Mouse (Mus musculus): Measurements from ENCODE around the gene Tcf7l1. TPM values are rescaled to one million over a fixed set of nuclear protein-coding genes. Genes with fewer than 3 reads are reported as not detected.

Gene Tcf7l1
- polyA plus RNA-seq, 1 experiment from 2014 or later, result 23.8 TPM

DNA sequence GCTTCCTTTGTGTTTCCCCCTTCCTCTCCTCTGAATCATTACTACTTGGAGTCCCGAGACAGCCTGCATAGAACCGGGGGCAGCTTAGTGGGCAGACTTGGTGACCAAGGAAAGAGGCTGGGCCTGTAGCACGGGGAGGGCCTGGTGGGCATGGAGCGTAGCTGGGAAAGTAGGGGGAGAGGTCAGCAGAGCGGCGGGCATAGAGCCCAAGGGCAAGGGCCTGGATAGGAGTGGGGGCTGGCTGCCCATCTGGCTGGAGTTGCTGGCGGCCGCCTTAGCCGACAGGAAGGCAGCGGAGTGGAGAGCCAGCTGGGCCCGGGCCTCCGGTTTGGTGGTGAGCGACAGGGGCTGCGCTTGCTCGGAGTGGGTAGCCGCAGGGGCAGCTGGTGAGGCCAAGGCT, 161.8 kb downstream of the Tcf7l1 start:
- peaks cover 39% of the 10 kb centered on the region for H3K36me3 ChIP-seq (ENCODE audit: insufficient read depth, low read length)
- peak overlapping the region; percentile 71 for H3K27ac ChIP-seq
- ATAC-seq (replicated peaks; ENCODE audit: low FRiP score, low read depth), result peak; percentile 88

DNA sequence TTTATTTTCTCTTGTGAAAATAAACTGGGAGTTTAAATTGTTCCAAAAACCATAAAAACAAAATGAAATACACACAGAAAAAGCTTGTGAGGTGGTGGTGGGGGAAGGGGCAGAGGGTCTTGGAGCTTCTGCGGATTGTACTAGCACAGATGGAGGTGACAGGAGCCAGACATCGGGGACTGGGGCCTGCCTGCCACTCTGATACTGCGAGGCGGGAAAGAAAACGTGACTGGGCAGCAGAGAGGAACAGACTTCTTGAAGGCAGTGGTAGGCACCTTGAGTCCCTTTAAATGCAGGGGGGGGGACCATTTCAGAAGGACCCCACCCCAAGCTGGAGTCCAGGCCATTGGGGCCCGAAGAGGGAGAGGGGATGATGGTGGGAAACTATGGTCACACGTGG, 162.7 kb downstream of the Tcf7l1 start:
- no peak for DNase-seq (ENCODE audit: low spot score)
- TF ChIP-seq CTCF (IDR thresholded peaks at IDR 0.05; ENCODE audit: low read depth), result no peak
- Histone ChIP-seq H3K9ac (ENCODE audit: low read depth, low read length) (no peak overlapping the region), H3K27me3 (ENCODE audit: insufficient read depth, low read length) (no peaks in the 10 kb centered on the region), H3K9me3 (replicated peaks; ENCODE audit: low read length) (no peaks in the 10 kb centered on the region), H3K4me3 (replicated peaks; ENCODE audit: low read depth, low read length) (no peak overlapping the region), H3K4me1 (replicated peaks; ENCODE audit: insufficient read depth, low read length) (no peaks in the 10 kb centered on the region), H3K4me2 (ENCODE audit: low read length) (no peak overlapping the region), H3K27ac (0 out of 2 replicates have a peak overlapping the region, but pooled peaks have one; percentile 71), H3K36me3 (ENCODE audit: insufficient read depth, low read length) (peaks cover 31% of the 10 kb centered on the region)
- ATAC-seq (replicated peaks; ENCODE audit: low FRiP score, low read depth), result no peak
- 78% methylated on average over 7 of the region's 7 CpGs for whole genome bisulfite sequencing

More for the DNA sequence above, 161.8 kb downstream of the Tcf7l1 start:
- H3K27me3 ChIP-seq (ENCODE audit: insufficient read depth, low read length), result no peaks in the 10 kb centered on the region
- H3K9ac ChIP-seq (ENCODE audit: low read depth, low read length), result peak overlapping the region; percentile 35; the same call in 1 of the 2 replicates
- no peak for TF ChIP-seq CTCF (IDR thresholded peaks at IDR 0.05; ENCODE audit: low read depth)
- H3K4me2 ChIP-seq (ENCODE audit: low read length), result no peak overlapping the region
- H3K4me3 ChIP-seq (replicated peaks; ENCODE audit: low read depth, low read length), result no peak overlapping the region
- peak; percentile 52 for DNase-seq (ENCODE audit: low spot score)
- H3K9me3 ChIP-seq (replicated peaks; ENCODE audit: low read length), result no peaks in the 10 kb centered on the region
- WGBS, result 47% methylated on average over 16 of the region's 16 CpGs
- H3K4me1 ChIP-seq (replicated peaks; ENCODE audit: insufficient read depth, low read length), result no peaks in the 10 kb centered on the region

DNA sequence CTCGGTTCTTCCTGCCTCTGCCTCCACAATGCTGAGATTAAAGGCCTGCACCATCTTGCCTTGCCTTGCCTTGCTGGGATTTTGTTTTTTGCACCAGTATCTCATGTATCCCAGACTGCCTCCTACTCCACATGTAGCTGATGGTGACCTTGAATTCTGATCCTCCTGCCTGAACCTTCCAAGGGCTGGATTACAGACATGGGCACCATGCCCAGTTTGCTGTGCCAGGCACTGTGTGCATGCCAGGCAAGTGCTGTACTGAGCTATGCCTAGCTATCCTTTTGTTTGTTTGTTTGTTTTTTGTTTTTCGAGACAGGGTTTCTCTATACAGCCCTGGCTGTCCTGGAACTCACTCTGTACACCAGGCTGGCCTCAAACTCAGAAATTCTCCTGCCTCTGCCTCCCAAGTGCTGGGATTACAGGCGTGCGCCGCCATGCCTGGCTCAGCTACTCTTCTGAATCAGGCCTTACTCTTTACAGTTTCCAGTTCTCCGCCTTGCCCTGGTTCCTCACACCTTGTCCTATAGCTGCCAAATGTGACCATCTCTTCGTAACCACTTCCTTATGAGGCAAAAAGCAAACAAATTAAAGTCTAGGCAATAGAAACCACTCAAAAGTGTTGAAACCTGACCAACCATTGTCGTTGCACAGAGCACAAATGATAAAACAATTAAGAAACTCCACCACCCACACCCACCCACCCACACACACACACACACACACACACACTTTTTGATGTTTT, 165.2 kb downstream of the Tcf7l1 start:
- 93% methylated on average over 8 of the region's 8 CpGs for WGBS
- no peak for ATAC-seq (replicated peaks; ENCODE audit: low FRiP score, low read depth)
- H3K9me3 ChIP-seq (replicated peaks; ENCODE audit: low read length), result no peaks in the 10 kb centered on the region
- no peaks in the 10 kb centered on the region for H3K4me1 ChIP-seq (replicated peaks; ENCODE audit: insufficient read depth, low read length)
- no peak overlapping the region for H3K4me3 ChIP-seq (replicated peaks; ENCODE audit: low read depth, low read length)
- H3K9ac ChIP-seq (ENCODE audit: low read depth, low read length), result no peak overlapping the region
- DNase-seq (ENCODE audit: low spot score), result no peak
- H3K27ac ChIP-seq, result no peak overlapping the region
- H3K36me3 ChIP-seq (ENCODE audit: insufficient read depth, low read length), result peaks cover 18% of the 10 kb centered on the region; the same call in 1 of the 2 replicates
- no peaks in the 10 kb centered on the region for H3K27me3 ChIP-seq (ENCODE audit: insufficient read depth, low read length)
- TF ChIP-seq CTCF (IDR thresholded peaks at IDR 0.05; ENCODE audit: low read depth), result no peak
- H3K4me2 ChIP-seq (ENCODE audit: low read length), result no peak overlapping the region

DNA sequence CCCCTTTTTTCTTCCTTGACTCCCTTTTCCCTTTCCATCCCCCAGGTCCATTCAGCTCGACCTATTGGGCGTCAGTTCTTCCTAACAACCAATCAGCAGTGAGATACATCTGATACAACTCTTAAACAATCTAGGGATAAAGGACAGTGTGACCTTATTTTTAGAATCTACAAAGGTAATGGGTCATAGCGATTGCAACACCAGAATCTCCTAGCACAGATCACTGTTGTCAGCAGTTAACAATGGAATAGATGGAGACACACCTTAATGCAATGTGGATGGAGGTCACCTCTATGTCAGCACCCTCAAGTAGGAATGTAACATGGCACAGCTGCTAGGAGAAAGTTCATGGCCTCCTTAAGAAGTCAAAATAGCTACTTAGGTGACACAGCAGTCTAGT, 166.1 kb downstream of the Tcf7l1 start:
- Histone ChIP-seq H3K9ac (ENCODE audit: low read depth, low read length) (no peak overlapping the region), H3K9me3 (replicated peaks; ENCODE audit: low read length) (no peaks in the 10 kb centered on the region), H3K4me1 (replicated peaks; ENCODE audit: insufficient read depth, low read length) (no peaks in the 10 kb centered on the region), H3K36me3 (ENCODE audit: insufficient read depth, low read length) (peaks cover 18% of the 10 kb centered on the region; the same call in 1 of the 2 replicates), H3K27ac (no peak overlapping the region), H3K4me2 (ENCODE audit: low read length) (no peak overlapping the region), H3K27me3 (ENCODE audit: insufficient read depth, low read length) (no peaks in the 10 kb centered on the region), H3K4me3 (replicated peaks; ENCODE audit: low read depth, low read length) (no peak overlapping the region)
- no peak for DNase-seq (ENCODE audit: low spot score)
- TF ChIP-seq CTCF (IDR thresholded peaks at IDR 0.05; ENCODE audit: low read depth), result no peak
- ATAC-seq (replicated peaks; ENCODE audit: low FRiP score, low read depth), result no peak
- WGBS, result 41% methylated on average over 3 of the region's 3 CpGs

DNA sequence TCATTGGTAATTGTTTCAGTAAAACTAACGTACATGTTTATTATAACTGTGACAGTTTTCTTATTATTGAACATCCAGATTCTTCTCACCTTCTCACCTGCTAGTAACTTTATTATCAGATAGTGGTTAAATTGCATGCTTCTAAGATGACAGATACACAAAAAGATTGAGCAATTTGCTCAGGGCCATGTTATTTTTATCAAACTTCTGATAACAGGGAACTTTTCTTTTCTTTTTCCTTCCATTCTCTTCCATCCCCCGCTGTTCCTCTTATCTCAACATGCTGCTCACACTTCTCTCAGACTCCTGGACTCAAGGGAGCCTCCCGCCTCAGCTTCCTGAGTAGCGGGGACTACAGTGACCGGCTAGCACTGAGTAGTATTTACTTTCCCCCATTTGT, 168.1 kb downstream of the Tcf7l1 start:
- DNase-seq (ENCODE audit: low spot score) (no peak), ATAC-seq (replicated peaks; ENCODE audit: low FRiP score, low read depth) (no peak)
- H3K36me3 ChIP-seq (ENCODE audit: insufficient read depth, low read length), result no peaks in the 10 kb centered on the region

DNA sequence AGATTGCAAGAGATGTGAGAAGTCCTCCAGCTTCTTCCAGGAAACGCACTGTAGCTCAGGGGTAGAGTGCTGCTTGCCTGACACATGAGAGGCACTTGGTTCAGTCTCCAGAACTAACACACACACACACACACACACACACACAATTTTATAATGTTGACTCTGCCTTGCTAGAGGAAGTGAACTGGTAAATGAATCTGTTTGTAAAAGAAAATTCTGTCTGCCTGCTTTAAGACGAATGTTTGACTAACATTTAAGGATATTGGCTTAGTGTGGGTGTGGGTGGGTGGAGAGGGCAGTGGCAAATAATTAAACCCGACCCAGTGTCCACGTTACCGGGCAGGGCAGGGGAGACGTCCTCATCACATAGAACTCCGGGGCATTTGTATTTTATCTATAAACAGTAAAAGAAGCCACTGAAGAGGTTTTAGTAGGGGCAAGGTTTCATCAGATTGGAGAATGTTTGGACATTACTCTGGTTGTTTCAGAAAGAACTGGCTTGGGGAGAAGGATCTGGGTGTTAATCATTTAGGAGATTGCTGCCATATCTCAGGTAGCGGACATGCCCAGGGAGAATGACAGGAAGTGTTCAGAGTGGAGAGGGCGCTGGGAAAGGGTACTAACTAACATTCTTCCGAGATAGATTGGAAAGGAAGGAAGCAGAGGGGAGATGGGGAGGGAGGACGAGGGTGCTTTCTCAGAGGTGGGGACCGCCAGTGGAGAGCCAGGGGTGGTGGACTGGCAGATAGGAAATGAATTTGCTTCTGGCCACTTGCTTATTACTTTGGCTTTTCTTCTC, 169.1 kb downstream of the Tcf7l1 start:
- Histone ChIP-seq H3K4me1 (replicated peaks; ENCODE audit: insufficient read depth, low read length) (peaks cover 7% of the 10 kb centered on the region; the same call in 1 of the 2 replicates), H3K9ac (ENCODE audit: low read depth, low read length) (no peak overlapping the region), H3K9me3 (replicated peaks; ENCODE audit: low read length) (no peaks in the 10 kb centered on the region), H3K36me3 (ENCODE audit: insufficient read depth, low read length) (no peaks in the 10 kb centered on the region), H3K27me3 (ENCODE audit: insufficient read depth, low read length) (no peaks in the 10 kb centered on the region), H3K4me3 (replicated peaks; ENCODE audit: low read depth, low read length) (0 out of 2 replicates have a peak overlapping the region, but pooled peaks have one; percentile 13), H3K4me2 (ENCODE audit: low read length) (peak overlapping the region; percentile 46), H3K27ac (peak overlapping the region; percentile 38)
- ATAC-seq (replicated peaks; ENCODE audit: low FRiP score, low read depth) (no peak), DNase-seq (ENCODE audit: low spot score) (peak; percentile 26)
- TF ChIP-seq CTCF (IDR thresholded peaks at IDR 0.05; ENCODE audit: low read depth), result no peak
- WGBS, result 16% methylated on average over 12 of the region's 12 CpGs

More for the DNA sequence above, 168.1 kb downstream of the Tcf7l1 start:
- Histone ChIP-seq H3K4me3 (replicated peaks; ENCODE audit: low read depth, low read length) (no peak overlapping the region), H3K9ac (ENCODE audit: low read depth, low read length) (no peak overlapping the region), H3K9me3 (replicated peaks; ENCODE audit: low read length) (no peaks in the 10 kb centered on the region), H3K4me2 (ENCODE audit: low read length) (no peak overlapping the region), H3K27me3 (ENCODE audit: insufficient read depth, low read length) (no peaks in the 10 kb centered on the region), H3K4me1 (replicated peaks; ENCODE audit: insufficient read depth, low read length) (no peaks in the 10 kb centered on the region; the same call in 1 of the 2 replicates), H3K27ac (no peak overlapping the region)
- WGBS, result 86% methylated on average over 5 of the region's 5 CpGs
- TF ChIP-seq CTCF (IDR thresholded peaks at IDR 0.05; ENCODE audit: low read depth), result no peak

Measured in kidney, postnatal 0 days (tissue).